Mouse (Mus musculus) small intestine, adult 2 months (tissue): ENCODE measurements around the gene Retreg2. TPM values are rescaled to one million over a fixed set of nuclear protein-coding genes. Genes with fewer than 3 reads are reported as not detected.

Source experiments
- H3K27ac ChIP-seq: fragments of 200-500 bp; 2 replicates; pipeline ENCODE4 v1.5.1; 2012; ENCODE audit warnings: low read depth, low read length, control low read depth, inconsistent platforms; ENCODE audit not compliant: insufficient read depth
- H3K27me3 ChIP-seq: fragments of 200-500 bp; 2 replicates; pipeline ENCODE4 v1.6.1; 2012; ENCODE audit warnings: mild to moderate bottlenecking, moderate library complexity, low read length, inconsistent platforms; ENCODE audit not compliant: control insufficient read depth, insufficient read depth
- H3K36me3 ChIP-seq: fragments of 200-500 bp; 2 replicates; pipeline ENCODE4 v1.6.1; 2012; ENCODE audit warnings: mild to moderate bottlenecking, low read length, control low read depth, inconsistent platforms; ENCODE audit not compliant: control insufficient read depth, insufficient read depth
- H3K4me1 ChIP-seq: fragments of 200-500 bp; 2 replicates; pipeline ENCODE4 v1.6.1; 2012; ENCODE audit warnings: low read length, inconsistent platforms, mixed read lengths; ENCODE audit not compliant: control insufficient read depth, insufficient read depth, insufficient read length
- H3K4me3 ChIP-seq: fragments of 200-500 bp; 2 replicates; pipeline ENCODE4 v1.5.1; 2012; ENCODE audit warnings: low read depth, mild to moderate bottlenecking, control low read depth, inconsistent platforms, low read length, moderate library complexity
- CTCF ChIP-seq: fragments of 200-500 bp; IDR thresholded peaks from 2 replicates; pipeline ENCODE4 v1.5.1; 2012; ENCODE audit warnings: low read depth, mild to moderate bottlenecking, control low read depth, inconsistent platforms, low read length, moderate library complexity, mixed read lengths; ENCODE audit not compliant: insufficient replicate concordance, insufficient read length; ENCODE audit errors: extremely low read depth
- POLR2A ChIP-seq: fragments of 200-500 bp; IDR thresholded peaks from 2 replicates; pipeline ENCODE4 v1.6.1; 2012; ENCODE audit warnings: low read depth, mild to moderate bottlenecking, control low read depth, inconsistent platforms, low read length, moderate library complexity
- WGBS: fragments of 180-500 bp; shearing (Covaris S2); methylation state at CpG from one replicate; pipeline ENCODE4 v1.1.7; 2018; 5-methylcytosine and 5-hydroxymethylcytosine counted together
- polyA plus RNA-seq: library from polyadenylated mRNA; depleted of rRNA; stranded (reverse); fragments of >200 nt; gene quantifications from 2 replicates; pipeline ENCODE4 v1.2.3, GENCODE M21; 2012

The Retreg2 gene
- polyA plus RNA-seq, 1 experiment = 113 TPM

DNA sequence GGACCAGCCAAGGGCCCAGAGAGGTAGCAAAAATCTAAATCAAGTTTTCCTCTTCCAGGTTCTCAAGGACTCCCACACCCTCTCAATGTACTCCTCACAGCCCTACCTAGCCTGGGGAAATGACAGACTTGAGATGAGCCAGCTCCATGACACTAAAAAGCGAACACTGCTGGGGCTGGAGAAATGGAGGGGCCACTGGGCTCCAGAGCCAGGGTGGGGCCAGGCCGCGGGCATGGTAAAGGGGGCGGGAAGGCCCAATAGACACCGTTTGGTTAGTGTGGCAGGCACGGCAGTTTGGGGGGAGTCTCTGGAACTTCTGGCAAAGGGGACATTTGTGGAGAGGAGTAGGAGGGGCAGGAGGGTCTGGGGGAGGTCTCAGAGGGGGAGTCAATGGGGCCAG is 6.3 kb upstream of the Retreg2 start:
- TF ChIP-seq CTCF (no peak), POLR2A (no peak)
- peaks cover 5% of the 10 kb centered on the region; the same call in 1 of the 2 replicates for H3K4me1 ChIP-seq
- no peak overlapping the region for H3K4me3 ChIP-seq
- WGBS = 82% methylated on average over 6 of the region's 6 CpGs
- H3K27ac ChIP-seq = no peak overlapping the region
- peaks cover 39% of the 10 kb centered on the region for H3K36me3 ChIP-seq
- no peaks in the 10 kb centered on the region for H3K27me3 ChIP-seq

DNA sequence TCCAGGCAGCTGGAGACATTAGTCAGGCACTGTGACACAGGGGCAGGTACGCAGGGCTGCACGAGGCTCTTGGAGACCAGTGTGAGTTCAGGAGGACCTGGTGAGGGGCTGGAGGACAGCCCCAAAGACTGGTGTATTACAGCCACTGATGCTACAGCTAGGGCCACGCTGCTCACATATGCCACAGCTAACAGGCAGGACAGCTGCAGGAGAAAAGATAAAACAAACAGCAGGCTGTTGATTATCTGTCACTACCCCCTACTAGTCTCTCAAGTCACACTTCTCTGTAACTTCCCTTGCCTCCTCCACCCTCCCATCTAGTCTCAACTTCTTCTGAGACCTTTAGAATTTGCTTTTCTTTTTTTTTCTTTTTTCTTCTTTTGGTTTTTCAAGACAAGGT is 5.8 kb upstream of the Retreg2 start:
- no peak for TF ChIP-seq POLR2A
- no peak for TF ChIP-seq CTCF
- H3K27ac ChIP-seq = no peak overlapping the region
- no peaks in the 10 kb centered on the region for H3K27me3 ChIP-seq
- WGBS = 67% methylated on average over 3 of the region's 3 CpGs
- H3K4me1 ChIP-seq = peaks cover 5% of the 10 kb centered on the region; the same call in 1 of the 2 replicates
- no peak overlapping the region for H3K4me3 ChIP-seq
- H3K36me3 ChIP-seq = peaks cover 39% of the 10 kb centered on the region

DNA sequence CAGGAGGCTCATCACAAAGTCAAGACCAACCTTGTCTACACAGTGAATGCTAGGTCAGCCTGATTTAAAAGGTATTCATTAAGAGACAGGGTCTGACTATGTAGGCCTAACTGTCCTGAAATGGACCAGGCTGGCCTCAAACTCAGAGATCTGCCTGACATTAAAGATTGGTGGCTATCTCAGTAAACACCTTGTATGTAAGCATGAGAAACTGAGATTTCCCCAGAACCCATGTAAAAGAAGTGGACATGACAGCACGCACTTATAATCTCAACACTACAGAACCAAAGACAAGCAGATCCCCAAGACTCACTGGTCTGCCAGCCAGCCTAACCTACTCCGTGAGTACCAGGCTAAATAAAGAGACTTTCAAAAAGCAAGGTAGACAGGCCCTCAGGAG is 4.1 kb upstream of the Retreg2 start:
- WGBS = 90% methylated on average over 2 of the region's 2 CpGs
- H3K4me1 ChIP-seq = peaks cover 5% of the 10 kb centered on the region; the same call in 1 of the 2 replicates
- H3K36me3 ChIP-seq = peaks cover 39% of the 10 kb centered on the region
- no peaks in the 10 kb centered on the region for H3K27me3 ChIP-seq
- no peak overlapping the region for H3K27ac ChIP-seq
- H3K4me3 ChIP-seq = no peak overlapping the region
- TF ChIP-seq CTCF (no peak), POLR2A (no peak)

DNA sequence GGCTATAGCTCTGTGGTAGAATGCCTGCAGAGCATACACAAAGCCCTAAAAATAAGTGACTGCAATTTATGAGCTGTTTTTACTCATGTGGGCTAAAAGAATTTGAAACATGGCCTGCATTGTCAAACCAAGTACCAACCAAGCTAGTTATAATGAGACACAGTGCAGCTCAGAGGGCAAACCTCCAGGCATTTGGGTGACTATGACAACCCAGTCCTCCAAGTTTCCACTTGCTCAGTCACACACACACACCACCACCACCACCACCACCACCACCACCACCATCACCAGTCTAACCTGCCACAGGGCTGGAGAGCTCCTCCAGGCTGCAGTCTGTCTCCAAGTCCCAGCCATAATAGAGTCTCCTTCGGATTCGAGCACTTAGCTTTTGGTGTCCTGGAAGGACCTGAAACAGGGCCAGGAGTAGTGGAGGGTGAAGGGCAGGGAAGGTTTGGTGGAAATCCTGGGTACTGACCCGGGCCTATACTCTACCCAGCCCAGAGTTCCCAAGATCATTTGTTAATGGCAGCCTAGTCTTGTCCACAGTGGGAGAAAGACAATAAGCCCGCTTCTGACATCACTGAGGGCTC is 1.9 kb upstream of the Retreg2 start:
- H3K4me3 ChIP-seq = peak overlapping the region; percentile 77
- no peaks in the 10 kb centered on the region for H3K4me1 ChIP-seq
- H3K36me3 ChIP-seq = peaks cover 48% of the 10 kb centered on the region
- H3K27ac ChIP-seq = peak overlapping the region; percentile 95
- TF ChIP-seq CTCF (no peak), POLR2A (no peak)
- no peaks in the 10 kb centered on the region for H3K27me3 ChIP-seq
- 9% methylated on average over 4 of the region's 4 CpGs for WGBS

DNA sequence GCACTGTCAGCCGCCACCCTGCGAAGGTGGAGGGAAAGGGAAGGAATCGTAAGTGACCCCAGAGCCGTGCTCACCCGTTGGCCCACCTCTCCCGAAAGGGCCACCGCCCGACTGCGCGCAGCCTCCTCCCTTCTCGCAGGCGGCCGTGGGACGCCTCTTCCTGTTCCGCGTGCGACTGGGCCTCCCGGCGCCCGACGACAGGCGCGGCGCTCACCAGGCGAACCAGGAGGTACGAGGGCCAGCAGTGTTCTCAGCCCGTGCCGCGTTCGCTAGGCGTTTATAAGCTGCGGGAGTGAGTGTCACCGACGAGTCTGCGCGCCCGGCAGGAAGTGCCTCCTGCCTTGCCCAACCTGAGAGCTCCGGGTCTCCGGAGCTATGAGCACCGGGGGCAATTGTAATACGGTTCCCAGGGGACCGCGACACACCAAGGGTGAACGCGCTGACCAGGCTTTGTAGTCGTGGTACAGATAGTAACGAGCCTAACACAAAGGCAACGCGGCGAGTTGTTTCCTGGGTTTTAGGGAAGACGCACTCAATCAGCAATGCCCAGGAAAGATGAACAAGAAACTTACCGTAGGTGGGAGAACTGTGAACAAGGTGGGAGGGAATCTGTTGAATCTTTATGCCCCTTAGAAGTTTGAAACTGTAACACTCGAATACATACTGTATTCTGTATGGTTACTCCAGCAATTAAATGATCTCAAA is 940 bp upstream of the Retreg2 start:
- Histone ChIP-seq H3K4me3 (peak overlapping the region; percentile 77), H3K36me3 (peaks cover 46% of the 10 kb centered on the region), H3K4me1 (no peaks in the 10 kb centered on the region), H3K27ac (peak overlapping the region; percentile 95), H3K27me3 (no peaks in the 10 kb centered on the region)
- WGBS = under 1% methylated on average over 53 of the region's 53 CpGs
- TF ChIP-seq POLR2A (peak; percentile 95), CTCF (no peak)

DNA sequence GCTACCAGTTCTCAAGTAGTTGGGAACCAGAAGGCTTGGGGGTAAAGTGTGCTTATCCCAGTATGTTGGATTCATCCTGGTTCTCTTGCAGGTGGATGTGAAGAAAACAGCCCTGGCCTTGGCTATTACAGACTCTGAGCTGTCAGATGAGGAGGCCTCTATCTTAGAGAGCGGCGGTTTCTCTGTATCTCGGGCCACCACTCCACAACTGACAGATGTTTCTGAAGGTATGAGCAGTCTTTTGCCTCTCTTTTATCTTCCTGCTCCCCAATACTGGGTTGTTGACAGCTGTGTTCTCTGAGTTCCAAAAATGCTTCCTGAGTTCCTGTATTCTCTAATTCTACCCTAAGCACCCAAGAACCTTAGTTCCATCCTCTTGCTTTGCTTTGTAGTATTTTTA is 3.0 kb downstream of the Retreg2 start:
- H3K4me3 ChIP-seq = no peak overlapping the region
- 96% methylated on average over 3 of the region's 3 CpGs for WGBS
- H3K27ac ChIP-seq = no peak overlapping the region
- H3K4me1 ChIP-seq = no peaks in the 10 kb centered on the region
- no peak for TF ChIP-seq CTCF
- no peak for TF ChIP-seq POLR2A
- no peaks in the 10 kb centered on the region for H3K27me3 ChIP-seq
- H3K36me3 ChIP-seq = peaks cover 42% of the 10 kb centered on the region

DNA sequence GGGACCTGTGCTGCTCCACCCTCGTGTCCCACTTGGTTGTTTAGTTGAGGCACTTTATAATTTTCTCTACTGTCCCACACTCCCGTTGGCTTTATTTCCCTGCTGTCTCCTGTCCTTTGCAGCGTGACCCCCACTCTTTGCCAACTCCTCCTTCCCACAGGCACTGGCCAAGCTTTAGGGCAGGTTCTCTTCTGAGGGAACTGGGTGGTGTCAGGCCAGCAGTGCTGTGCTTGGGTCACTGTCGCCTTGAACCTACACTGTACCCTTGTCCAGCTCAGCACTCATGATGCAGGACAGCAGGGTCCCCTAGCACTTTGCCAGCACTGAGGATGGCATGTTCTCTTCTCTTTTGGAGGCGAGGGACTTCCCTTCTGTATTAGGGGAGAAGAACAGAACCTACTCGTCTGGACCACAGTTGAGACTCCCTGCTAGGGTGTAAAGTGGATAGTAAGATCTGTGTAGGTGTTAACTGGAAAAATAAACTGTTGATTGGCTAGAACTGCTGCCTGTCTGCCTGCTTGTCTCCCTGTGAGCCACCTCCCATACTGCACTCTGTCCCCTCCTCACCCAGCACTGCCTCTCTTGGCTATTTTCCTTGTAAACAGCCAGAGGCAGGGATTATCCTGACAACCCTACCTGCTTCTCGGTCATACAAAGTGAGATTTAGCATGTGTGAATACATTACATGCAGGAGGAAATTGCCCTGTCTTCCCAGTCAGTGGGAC is 5.0 kb downstream of the Retreg2 start:
- H3K27ac ChIP-seq = no peak overlapping the region
- H3K36me3 ChIP-seq = peaks cover 42% of the 10 kb centered on the region
- no peaks in the 10 kb centered on the region for H3K27me3 ChIP-seq
- no peaks in the 10 kb centered on the region for H3K4me1 ChIP-seq
- WGBS = 80% methylated on average over 7 of the region's 7 CpGs
- no peak for TF ChIP-seq CTCF
- no peak for TF ChIP-seq POLR2A
- H3K4me3 ChIP-seq = no peak overlapping the region
